ENCODE assay signal across 11 mouse cellular contexts in genomic region chr9:31775956-31776355, GRCm38 (mm10).
"Had no signal": no experiment of that assay in that cellular context is flagged by ENCODE, and none has a peak within 500 bp of the region (broad histone marks: within the 10 kb centered on the region; RNA-seq: fewer than 3 reads in every experiment).

No protein-coding gene starts in this region.

- H3K4me2 ChIP-seq: liver, embryonic 11.5 days; liver, embryonic 15.5 days; lung, embryonic 15.5 days; neural tube, embryonic 12.5 days had no signal

- DNase-seq: kidney, postnatal 10 days; kidney, postnatal 4 days; midbrain, embryonic 14.5 days; thymus, postnatal 4 days had no signal

- H3K27me3 ChIP-seq: liver, embryonic 15.5 days; lung, embryonic 15.5 days; neural tube, embryonic 12.5 days had no signal

- H3K4me1 ChIP-seq: limb, embryonic 10.5 days; liver, embryonic 15.5 days; lung, embryonic 15.5 days; neural tube, embryonic 12.5 days had no signal

- H3K27ac ChIP-seq: layer of hippocampus, adult 2 months; limb, embryonic 10.5 days; liver, embryonic 15.5 days; lung, embryonic 15.5 days; neural tube, embryonic 12.5 days; stomach, postnatal 0 days had no signal

- H3K4me3 ChIP-seq: layer of hippocampus, adult 2 months; limb, embryonic 10.5 days; liver, embryonic 15.5 days; lung, embryonic 15.5 days; neural tube, embryonic 12.5 days had no signal

- H3K36me3 ChIP-seq: limb, embryonic 10.5 days; liver, embryonic 15.5 days; lung, embryonic 15.5 days; neural tube, embryonic 12.5 days had no signal

- H3K9me3 ChIP-seq: limb, embryonic 10.5 days; liver, embryonic 15.5 days; lung, embryonic 15.5 days; neural tube, embryonic 12.5 days had no signal

- H3K9ac ChIP-seq: liver, embryonic 15.5 days; lung, embryonic 15.5 days; neural tube, embryonic 12.5 days had no signal
